Mouse (Mus musculus) G1E-ER4 (cell line): Measurements from ENCODE around the gene Trim67. TPM values are rescaled to one million over a fixed set of nuclear protein-coding genes. Genes with fewer than 3 reads are reported as not detected.

ENCODE experiments used
- GATA1 ChIP-seq: IDR thresholded peaks from one replicate; pipeline ENCODE4 v1.8.0; 2012; ENCODE audit warnings: low read length, inconsistent platforms
- polyA plus RNA-seq: library from polyadenylated mRNA; stranded (reverse); fragments of >175 nt; gene quantifications from 2 replicates; pipeline ENCODE4 v1.2.3, GENCODE M21; 2012

Trim67 gene
- polyA plus RNA-seq, 1 experiment: not detected

- TF ChIP-seq GATA1: no peak
Observed at GRCm38 (mm10) chr8:124816866-124817265, 24.0 kb downstream of the Trim67 start.

GRCm38 (mm10) chr8:124817361-124817760 lies 24.5 kb downstream of the Trim67 start:
- TF ChIP-seq GATA1: no peak

- TF ChIP-seq GATA1: no peak
Observed at GRCm38 (mm10) chr8:124819612-124820115, 26.8 kb downstream of the Trim67 start.

- no peak for TF ChIP-seq GATA1
Observed at GRCm38 (mm10) chr8:124820125-124820524, 27.2 kb downstream of the Trim67 start.

- TF ChIP-seq GATA1: no peak
Observed at GRCm38 (mm10) chr8:124823497-124823896, 30.6 kb downstream of the Trim67 start.

- TF ChIP-seq GATA1: no peak
Observed at GRCm38 (mm10) chr8:124826658-124827057, 33.8 kb downstream of the Trim67 start.

- no peak for TF ChIP-seq GATA1
Observed at GRCm38 (mm10) chr8:124827387-124827786, 34.5 kb downstream of the Trim67 start.

GRCm38 (mm10) chr8:124828561-124829240 lies 35.8 kb downstream of the Trim67 start:
- no peak for TF ChIP-seq GATA1

- TF ChIP-seq GATA1: no peak
Observed at GRCm38 (mm10) chr8:124830050-124830449, 37.2 kb downstream of the Trim67 start.

- TF ChIP-seq GATA1: no peak
Observed at GRCm38 (mm10) chr8:124831531-124831930, 38.6 kb downstream of the Trim67 start.

GRCm38 (mm10) chr8:124831941-124832340 lies 39.0 kb downstream of the Trim67 start:
- TF ChIP-seq GATA1: no peak

- no peak for TF ChIP-seq GATA1
Observed at GRCm38 (mm10) chr8:124833430-124834205, 40.7 kb downstream of the Trim67 start.

- no peak for TF ChIP-seq GATA1
Observed at GRCm38 (mm10) chr8:124835848-124836247, 43.0 kb downstream of the Trim67 start.

- no peak for TF ChIP-seq GATA1
Observed at GRCm38 (mm10) chr8:124836273-124836672, 43.4 kb downstream of the Trim67 start.

GRCm38 (mm10) chr8:124836907-124837306 lies 44.0 kb downstream of the Trim67 start:
- TF ChIP-seq GATA1: no peak

- TF ChIP-seq GATA1: no peak
Observed at GRCm38 (mm10) chr8:124837956-124838355, 45.1 kb downstream of the Trim67 start.

GRCm38 (mm10) chr8:124839371-124839770 lies 46.5 kb downstream of the Trim67 start:
- no peak for TF ChIP-seq GATA1
